Mouse (Mus musculus) cerebellum, adult 2 months (tissue): ENCODE data around the gene Sik2. TPM values are rescaled to one million over a fixed set of nuclear protein-coding genes. Genes with fewer than 3 reads are reported as not detected.

Source experiments
- DNase-seq, 2 experiments: peaks; one replicate each; pipeline ENCODE4 v3.0.0; 2021
- H3K27ac ChIP-seq: fragments of 200-500 bp; 2 replicates; pipeline ENCODE4 v1.5.1; 2012; ENCODE audit warnings: low read length, control low read depth, inconsistent platforms; ENCODE audit not compliant: insufficient read depth
- H3K27me3 ChIP-seq: fragments of 200-500 bp; 2 replicates; pipeline ENCODE4 v1.6.1; 2012; ENCODE audit warnings: inconsistent platforms, mild to moderate bottlenecking, low read length, moderate library complexity; ENCODE audit not compliant: control insufficient read depth, insufficient read depth
- H3K4me1 ChIP-seq: fragments of 200-500 bp; 2 replicates; pipeline ENCODE4 v1.6.1; 2011; ENCODE audit warnings: low read length; ENCODE audit not compliant: control insufficient read depth, insufficient read depth
- H3K4me3 ChIP-seq: fragments of 200-500 bp; replicated peaks from 2 replicates; pipeline ENCODE3; 2011; ENCODE audit warnings: mild to moderate bottlenecking, low read depth, low read length, control low read depth; ENCODE audit not compliant: insufficient read depth
- CTCF ChIP-seq: fragments of 200-500 bp; IDR thresholded peaks from 2 replicates; pipeline ENCODE4 v1.5.1; 2011; ENCODE audit warnings: low read depth, mild to moderate bottlenecking, control low read depth, low read length, moderate library complexity, borderline replicate concordance; ENCODE audit not compliant: insufficient read depth
- POLR2A ChIP-seq: fragments of 200-500 bp; IDR thresholded peaks from 2 replicates; pipeline ENCODE4 v1.6.1; 2011; ENCODE audit warnings: low read length, control low read depth, borderline replicate concordance; ENCODE audit not compliant: insufficient read depth
- WGBS: fragments of 180-500 bp; shearing (Covaris S2); methylation state at CpG from one replicate; pipeline ENCODE4 v1.1.7; 2018; 5-methylcytosine and 5-hydroxymethylcytosine counted together
- polyA plus RNA-seq: library from polyadenylated mRNA; depleted of rRNA; stranded (reverse); fragments of >200 nt; gene quantifications from 2 replicates; pipeline ENCODE4 v1.2.3, GENCODE M21; 2012

Sik2 gene
- polyA plus RNA-seq, 1 experiment: 23.6 TPM

DNA sequence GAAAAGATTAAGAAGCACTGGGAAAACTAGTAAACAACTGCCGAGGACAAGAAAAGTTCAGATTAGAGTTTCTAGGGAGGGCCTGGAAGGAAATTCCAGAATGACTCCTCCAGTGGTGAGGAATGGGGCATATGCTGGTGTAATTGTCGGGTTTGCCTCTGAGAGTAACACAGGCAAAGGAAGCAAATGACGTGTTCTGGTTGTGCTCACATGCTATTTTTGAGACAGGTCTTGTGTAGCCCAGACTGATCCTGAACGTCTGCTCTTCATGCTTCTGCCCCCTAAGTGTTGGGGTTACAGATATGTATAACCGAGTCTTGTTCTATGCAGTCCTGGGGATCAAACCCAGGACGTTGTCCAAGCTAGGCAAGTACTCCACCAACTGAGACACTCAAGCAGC lies 22.7 kb upstream of the Sik2 start:
- Histone ChIP-seq H3K4me1 (no peaks in the 10 kb centered on the region), H3K27ac (no peak overlapping the region), H3K4me3 (no peak overlapping the region), H3K27me3 (no peaks in the 10 kb centered on the region)
- no peak for TF ChIP-seq CTCF
- no peak for TF ChIP-seq POLR2A
- no peak for DNase-seq
- 88% methylated on average over 6 of the region's 6 CpGs for WGBS

DNA sequence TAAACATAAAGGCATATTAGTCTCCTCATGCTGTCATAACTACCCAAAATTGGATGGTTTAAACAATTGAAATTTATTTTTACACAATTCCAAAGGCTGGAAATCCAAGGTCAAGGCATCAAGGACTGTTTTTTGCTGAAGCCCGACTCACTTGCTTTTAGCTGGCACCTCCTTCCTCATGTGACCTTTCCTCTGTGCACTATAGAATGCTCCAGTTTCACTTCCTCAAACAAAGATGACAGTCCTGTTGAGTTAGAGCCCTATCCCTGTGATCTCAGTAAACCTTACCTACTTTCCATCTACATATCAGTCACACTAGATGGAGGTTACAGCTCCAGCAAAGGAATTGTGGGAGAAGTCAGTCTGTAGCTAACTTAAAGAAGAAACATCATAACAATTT lies 21.3 kb upstream of the Sik2 start:
- H3K27ac ChIP-seq: no peak overlapping the region
- no peaks in the 10 kb centered on the region for H3K4me1 ChIP-seq
- H3K4me3 ChIP-seq: no peak overlapping the region
- TF ChIP-seq CTCF: no peak
- no peak for TF ChIP-seq POLR2A
- WGBS: 68% methylated on average over 1 of the region's 1 CpGs
- no peaks in the 10 kb centered on the region for H3K27me3 ChIP-seq
- no peak for DNase-seq

DNA sequence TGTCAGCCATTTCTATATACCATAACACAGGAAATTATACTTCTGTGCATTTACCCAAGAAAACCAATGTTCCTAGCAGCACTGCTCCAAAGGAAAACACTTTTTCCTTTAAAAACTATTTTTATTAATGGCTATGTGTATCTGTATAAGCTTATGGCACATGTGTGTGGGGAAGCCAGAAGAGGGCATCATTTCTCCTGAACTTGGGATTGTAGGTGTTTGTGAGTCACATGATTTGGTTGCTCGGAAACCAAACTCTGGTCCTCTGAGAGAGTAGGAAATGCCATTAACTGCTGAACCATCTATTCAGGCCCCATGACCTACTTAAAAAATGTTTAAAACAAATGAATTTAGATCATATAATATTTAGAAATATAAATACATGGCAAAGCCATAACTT lies 18.1 kb upstream of the Sik2 start:
- H3K27me3 ChIP-seq: no peaks in the 10 kb centered on the region
- 94% methylated on average over 1 of the region's 1 CpGs for WGBS
- no peak for TF ChIP-seq POLR2A
- TF ChIP-seq CTCF: no peak

DNA sequence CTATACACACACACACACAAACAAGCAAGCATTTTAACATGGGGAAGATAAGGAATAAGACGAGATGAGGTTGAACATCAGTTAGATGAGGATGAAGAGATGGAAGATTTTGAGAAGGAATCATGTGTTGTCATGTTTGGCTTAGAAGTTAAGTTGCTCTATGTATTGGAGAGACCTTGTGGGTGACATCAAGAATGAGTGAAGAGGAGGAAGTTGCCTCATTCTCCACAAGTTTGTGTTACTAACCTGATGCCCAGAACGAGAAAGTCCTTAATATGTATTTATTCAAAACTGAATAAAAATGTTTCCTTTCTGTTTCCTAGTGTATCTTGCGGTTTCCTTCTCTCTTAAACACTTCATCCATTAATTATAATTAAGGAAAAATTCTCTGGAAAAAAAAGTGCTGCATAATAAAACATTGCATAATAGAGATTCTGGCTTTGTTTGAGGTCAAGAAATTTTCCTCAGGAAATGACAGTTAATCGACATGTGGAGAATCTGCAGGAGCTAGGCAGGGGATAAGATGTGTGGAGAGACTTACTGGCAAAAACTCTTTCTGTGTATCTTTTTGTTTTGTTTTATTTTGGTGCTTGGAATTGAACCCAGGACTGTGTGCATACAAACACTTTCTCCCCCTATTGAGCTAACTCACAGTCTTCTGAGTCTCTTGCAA lies 12.4 kb upstream of the Sik2 start:
- Histone ChIP-seq H3K27me3 (no peaks in the 10 kb centered on the region), H3K4me1 (no peaks in the 10 kb centered on the region), H3K4me3 (no peak overlapping the region), H3K27ac (no peak overlapping the region)
- no peak for TF ChIP-seq POLR2A
- no peak for TF ChIP-seq CTCF
- 89% methylated on average over 4 of the region's 4 CpGs for WGBS
- no peak for DNase-seq

More for the DNA sequence above, 18.1 kb upstream of the Sik2 start:
- Histone ChIP-seq H3K27ac (no peak overlapping the region), H3K4me3 (no peak overlapping the region), H3K4me1 (no peaks in the 10 kb centered on the region)
- DNase-seq: no peak

DNA sequence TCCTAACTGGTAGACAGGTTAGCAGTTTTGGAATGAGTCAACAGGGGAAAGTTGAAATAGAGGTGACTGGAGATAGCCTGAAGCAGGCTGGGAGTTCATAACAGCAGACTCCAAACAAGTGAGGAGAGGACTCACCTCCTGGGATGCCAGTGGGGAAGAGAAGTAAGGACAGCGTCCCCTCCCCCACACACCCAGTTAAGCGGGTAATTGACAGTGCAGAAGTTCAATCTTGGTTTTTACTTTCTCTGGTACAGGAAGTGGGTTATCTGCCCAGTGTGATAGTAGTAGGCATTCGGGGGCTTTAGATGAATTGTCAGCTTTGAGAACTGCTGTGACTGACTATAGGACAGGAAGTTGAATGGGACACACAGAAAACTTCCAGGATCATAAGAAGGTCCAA lies 11.5 kb upstream of the Sik2 start:
- Histone ChIP-seq H3K27ac (no peak overlapping the region), H3K27me3 (no peaks in the 10 kb centered on the region), H3K4me3 (no peak overlapping the region), H3K4me1 (no peaks in the 10 kb centered on the region)
- no peak for DNase-seq
- 78% methylated on average over 3 of the region's 3 CpGs for WGBS
- TF ChIP-seq CTCF (no peak), POLR2A (no peak)

DNA sequence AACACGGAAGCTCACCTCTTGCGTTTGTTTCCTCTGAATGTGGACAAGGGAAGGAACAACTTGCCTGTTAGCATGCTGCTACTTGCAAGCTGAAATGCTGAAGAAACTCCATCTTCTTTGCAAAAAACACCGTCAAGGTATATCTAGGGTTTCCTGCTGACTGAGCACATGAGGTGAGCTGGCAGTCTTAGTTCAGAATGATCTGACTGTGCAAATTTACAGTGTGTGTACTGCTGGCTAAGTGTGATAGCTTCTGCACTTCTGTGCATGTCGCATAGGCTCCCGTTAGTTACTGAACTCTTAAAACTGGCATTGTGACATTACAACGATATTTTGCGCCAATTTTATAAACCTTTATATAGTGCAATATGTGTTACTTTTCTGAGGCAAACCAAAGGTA lies 10.8 kb upstream of the Sik2 start:
- no peaks in the 10 kb centered on the region for H3K4me1 ChIP-seq
- no peak for TF ChIP-seq POLR2A
- no peak for TF ChIP-seq CTCF
- no peak overlapping the region for H3K27ac ChIP-seq
- H3K4me3 ChIP-seq: no peak overlapping the region
- WGBS: 80% methylated on average over 7 of the region's 7 CpGs
- DNase-seq: no peak
- H3K27me3 ChIP-seq: no peaks in the 10 kb centered on the region

DNA sequence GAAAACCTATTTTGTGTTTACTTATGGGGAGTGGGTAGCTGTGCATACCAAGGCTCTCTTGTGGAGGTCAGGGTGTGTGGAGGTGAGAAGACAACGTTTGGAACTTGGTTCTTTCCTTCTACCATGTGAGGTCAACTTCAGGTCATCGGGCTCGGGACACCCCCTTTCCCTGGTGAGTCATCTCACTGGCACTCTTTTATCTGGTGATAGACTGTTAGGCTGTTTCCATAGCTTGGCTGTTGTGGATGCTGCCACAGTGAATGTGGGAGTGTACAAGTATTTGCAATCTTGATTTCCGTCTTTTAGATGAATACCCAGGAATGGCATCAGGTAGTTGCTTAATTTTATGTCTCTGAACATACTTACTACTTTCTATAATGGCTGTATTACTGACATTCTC lies 6.9 kb upstream of the Sik2 start:
- TF ChIP-seq CTCF: no peak
- no peak for TF ChIP-seq POLR2A
- WGBS: 67% methylated on average over 4 of the region's 4 CpGs

DNA sequence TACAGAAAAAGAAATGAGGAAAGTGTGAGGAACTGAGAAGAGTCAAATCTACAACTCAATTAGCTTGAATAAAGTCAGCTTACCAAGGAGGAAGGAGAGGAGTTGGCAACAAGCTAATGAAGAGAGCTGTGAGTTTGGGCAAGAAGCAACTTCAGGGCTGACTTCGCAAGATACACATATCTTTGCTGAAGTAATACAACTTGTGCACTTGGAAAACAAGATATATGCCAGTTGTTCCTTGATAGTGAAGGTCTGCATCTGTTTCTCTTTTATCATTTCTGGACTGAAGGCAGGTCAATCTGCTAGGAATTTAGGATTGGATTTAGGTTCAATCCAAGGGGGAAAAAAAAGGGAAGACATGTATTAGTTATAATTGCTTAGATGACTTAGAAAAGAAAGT lies 4.8 kb upstream of the Sik2 start:
- Histone ChIP-seq H3K4me1 (no peaks in the 10 kb centered on the region), H3K27ac (no peak overlapping the region), H3K27me3 (no peaks in the 10 kb centered on the region), H3K4me3 (no peak overlapping the region)
- TF ChIP-seq POLR2A (no peak), CTCF (no peak)
- DNase-seq: no peak
- 98% methylated on average over 1 of the region's 1 CpGs for WGBS

More for the DNA sequence above, 6.9 kb upstream of the Sik2 start:
- no peak overlapping the region for H3K4me3 ChIP-seq
- no peak for DNase-seq
- H3K27ac ChIP-seq: no peak overlapping the region
- H3K4me1 ChIP-seq: no peaks in the 10 kb centered on the region
- no peaks in the 10 kb centered on the region for H3K27me3 ChIP-seq

DNA sequence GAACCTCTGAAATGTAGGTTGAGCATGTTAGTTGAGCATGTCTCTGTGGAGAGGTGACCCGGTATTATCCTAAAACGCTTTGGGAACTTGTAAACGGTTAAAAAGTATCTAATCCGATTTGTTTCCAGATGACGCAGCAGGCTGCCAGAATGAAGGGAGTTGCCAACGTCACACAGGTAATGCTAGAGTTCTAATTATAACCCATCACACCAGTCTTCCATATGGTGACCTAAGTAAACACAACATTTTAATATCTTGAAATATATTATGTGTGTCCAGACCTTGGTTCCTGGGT lies 730 bp upstream of the Sik2 start:
- peak in 1 of 2 experiments; percentile 45 for DNase-seq

More for the DNA sequence above, 730 bp upstream of the Sik2 start:
- no peak overlapping the region for H3K27ac ChIP-seq
- H3K27me3 ChIP-seq: no peaks in the 10 kb centered on the region
- H3K4me1 ChIP-seq: no peaks in the 10 kb centered on the region
- no peak overlapping the region for H3K4me3 ChIP-seq
- 1% methylated on average over 6 of the region's 6 CpGs for WGBS
- TF ChIP-seq POLR2A (no peak), CTCF (no peak)
